24 mouse cellular contexts compared by ENCODE assay signal in genomic region chr12:55440416-55440815, GRCm38 (mm10).
"Had no signal": no experiment of that assay in that cellular context is flagged by ENCODE, and none has a peak within 500 bp of the region (broad histone marks: within the 10 kb centered on the region; RNA-seq: fewer than 3 reads in every experiment).

No protein-coding gene starts in this region.

- H3K27me3 ChIP-seq: heart, embryonic 12.5 days; hindbrain, embryonic 12.5 days; intestine, embryonic 15.5 days; limb, embryonic 13.5 days had no signal

- H3K36me3 ChIP-seq: heart, embryonic 10.5 days; heart, embryonic 12.5 days; hindbrain, embryonic 10.5 days; hindbrain, embryonic 12.5 days; intestine, embryonic 15.5 days; limb, embryonic 13.5 days had no signal

- H3K4me2 ChIP-seq: heart, embryonic 12.5 days; hindbrain, embryonic 12.5 days; hindbrain, embryonic 14.5 days; intestine, embryonic 15.5 days; limb, embryonic 13.5 days had no signal

- H3K9me3 ChIP-seq: heart, embryonic 10.5 days; heart, embryonic 12.5 days; hindbrain, embryonic 10.5 days; hindbrain, embryonic 12.5 days; intestine, embryonic 15.5 days; limb, embryonic 13.5 days had no signal

- ATAC-seq: hindbrain, embryonic 16.5 days; inflammation-experienced regulatory T-cells, adult 6 months; intestine, embryonic 15.5 days; intestine, postnatal 0 days had no signal

- H3K4me3 ChIP-seq: heart, embryonic 10.5 days; heart, embryonic 12.5 days; hindbrain, embryonic 10.5 days; hindbrain, embryonic 12.5 days; intestine, embryonic 15.5 days; layer of hippocampus, adult 2 months; left cerebral cortex, adult 2 months; limb, embryonic 13.5 days had no signal

- H3K27ac ChIP-seq: hindbrain, embryonic 10.5 days; hindbrain, embryonic 12.5 days; hindbrain, embryonic 14.5 days; intestine, embryonic 15.5 days; layer of hippocampus, adult 2 months; left cerebral cortex, adult 2 months; limb, embryonic 13.5 days; liver, embryonic 14.5 days had no signal

- H3K9ac ChIP-seq: heart, embryonic 12.5 days; hindbrain, embryonic 12.5 days; hindbrain, embryonic 14.5 days; intestine, embryonic 15.5 days; limb, embryonic 13.5 days; liver, embryonic 14.5 days had no signal

- DNase-seq: gastrocnemius, postnatal 14 days; gastrocnemius, postnatal 36 days; heart, adult 18-20 months; heart, postnatal 10 days; heart, postnatal 4 days; kidney, adult 18-20 months; kidney, adult 8-10 months; kidney, postnatal 10 days; kidney, postnatal 25 days; kidney, postnatal 4 days; liver had no signal
